Mouse (Mus musculus) liver, embryonic 14.5 days (tissue): Measurements from ENCODE around the gene Hsp90aa1.

Source experiments
- CTCF ChIP-seq: IDR thresholded peaks from 2 replicates; pipeline ENCODE4 v1.5.1; 2016; ENCODE audit warnings: antibody characterized with exemption, low read depth, control low read depth
- EP300 ChIP-seq: IDR thresholded peaks from 2 replicates; pipeline ENCODE4 v1.6.1; 2016; ENCODE audit warnings: antibody characterized with exemption, low read depth

DNA sequence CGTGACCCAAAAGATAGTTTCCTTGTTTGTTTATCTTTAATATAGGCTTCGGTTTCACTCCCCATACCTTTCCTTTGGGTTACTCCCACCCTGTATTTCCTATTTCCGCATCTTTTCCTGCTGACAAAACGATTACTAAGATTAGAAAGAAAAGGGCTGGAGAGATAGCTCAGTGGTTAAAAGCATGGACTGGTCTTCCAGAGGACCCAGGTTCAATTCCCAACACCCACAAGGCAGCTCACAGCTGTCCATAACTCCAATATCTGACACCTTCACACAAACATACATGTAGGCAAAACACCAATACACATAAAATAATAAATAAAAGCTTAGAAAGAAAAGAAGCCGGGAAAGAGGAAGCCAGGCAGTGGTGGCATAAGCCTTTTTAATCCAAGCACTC is 5.1 kb downstream of the Hsp90aa1 start:
- TF ChIP-seq CTCF (no peak), EP300 (no peak)
